Mouse (Mus musculus): ENCODE measurements around the gene 9230104L09Rik.

The 9230104L09Rik gene

GRCm38 (mm10) chr2:148864966-148865365 lies at the start of gene 9230104L09Rik:
Gene 9230104L09Rik (minus strand): TSS chr2:148865038.
- no peak for TF ChIP-seq GATA4 (IDR thresholded peaks at IDR 0.05; ENCODE audit: insufficient replicate concordance, low read length)

- TF ChIP-seq GATA4 (IDR thresholded peaks at IDR 0.05; ENCODE audit: insufficient replicate concordance, low read length): no peak
These were observed 37.4 kb upstream of the 9230104L09Rik start for GRCm38 (mm10) chr2:148902286-148902685.

- no peak for TF ChIP-seq GATA4 (IDR thresholded peaks at IDR 0.05; ENCODE audit: insufficient replicate concordance, low read length)
These were observed 35.5 kb upstream of the 9230104L09Rik start for GRCm38 (mm10) chr2:148900305-148900704.

- TF ChIP-seq GATA4 (IDR thresholded peaks at IDR 0.05; ENCODE audit: insufficient replicate concordance, low read length): no peak
These were observed 31.4 kb upstream of the 9230104L09Rik start for GRCm38 (mm10) chr2:148896219-148896618.

- no peak for TF ChIP-seq GATA4 (IDR thresholded peaks at IDR 0.05; ENCODE audit: insufficient replicate concordance, low read length)
These were observed 28.3 kb upstream of the 9230104L09Rik start for GRCm38 (mm10) chr2:148893107-148893506.

- TF ChIP-seq GATA4 (IDR thresholded peaks at IDR 0.05; ENCODE audit: insufficient replicate concordance, low read length): no peak
These were observed 25.4 kb upstream of the 9230104L09Rik start for GRCm38 (mm10) chr2:148890021-148890851.

GRCm38 (mm10) chr2:148889331-148890010 lies 24.6 kb upstream of the 9230104L09Rik start:
- TF ChIP-seq GATA4 (IDR thresholded peaks at IDR 0.05; ENCODE audit: insufficient replicate concordance, low read length): no peak

GRCm38 (mm10) chr2:148888872-148889271 lies 24.0 kb upstream of the 9230104L09Rik start:
- TF ChIP-seq GATA4 (IDR thresholded peaks at IDR 0.05; ENCODE audit: insufficient replicate concordance, low read length): no peak

- TF ChIP-seq GATA4 (IDR thresholded peaks at IDR 0.05; ENCODE audit: insufficient replicate concordance, low read length): no peak
These were observed 19.9 kb upstream of the 9230104L09Rik start for GRCm38 (mm10) chr2:148884738-148885137.

GRCm38 (mm10) chr2:148879199-148879598 lies 14.4 kb upstream of the 9230104L09Rik start:
- TF ChIP-seq GATA4 (IDR thresholded peaks at IDR 0.05; ENCODE audit: insufficient replicate concordance, low read length): no peak

- no peak for TF ChIP-seq GATA4 (IDR thresholded peaks at IDR 0.05; ENCODE audit: insufficient replicate concordance, low read length)
These were observed 13.8 kb upstream of the 9230104L09Rik start for GRCm38 (mm10) chr2:148878641-148879130.

GRCm38 (mm10) chr2:148877016-148877770 lies 12.4 kb upstream of the 9230104L09Rik start:
- TF ChIP-seq GATA4 (IDR thresholded peaks at IDR 0.05; ENCODE audit: insufficient replicate concordance, low read length): no peak

- TF ChIP-seq GATA4 (IDR thresholded peaks at IDR 0.05; ENCODE audit: insufficient replicate concordance, low read length): peak; percentile 43; the same call in 1 of the 2 replicates
These were observed 10.5 kb upstream of the 9230104L09Rik start, which contains the start of gene Cst3 for GRCm38 (mm10) chr2:148875335-148875811. Gene Cst3 (minus strand): TSS chr2:148875692.

- no peak for TF ChIP-seq GATA4 (IDR thresholded peaks at IDR 0.05; ENCODE audit: insufficient replicate concordance, low read length)
These were observed 9.9 kb upstream of the 9230104L09Rik start for GRCm38 (mm10) chr2:148874617-148875334.
